ENCODE assay signal across 28 mouse cellular contexts in genomic region chr14:32027218-32027617, GRCm38 (mm10). TPM values are rescaled to one million over a fixed set of nuclear protein-coding genes. Genes with fewer than 3 reads are reported as not detected.
A peak's percentile ranks its signal among the peaks of the same experiment; 100 is the strongest.
DNase-seq lines count a peak whose midpoint lies in the region; ATAC-seq and TF ChIP-seq lines count a peak whose summit lies in the region.
"Had no signal": no experiment of that assay in that cellular context is flagged by ENCODE, and none has a peak within 500 bp of the region (broad histone marks: within the 10 kb centered on the region; RNA-seq: fewer than 3 reads in every experiment).

No protein-coding gene starts in this region.

- no peak overlapping the region for H3K4me2 ChIP-seq in embryonic facial prominence, embryonic 14.5 days (ENCODE audit: low read depth, low read length)
- peak overlapping the region; percentile 8 for H3K4me2 ChIP-seq in kidney, embryonic 16.5 days (replicated peaks; ENCODE audit: low read depth, low read length)
- H3K4me2 ChIP-seq: embryonic facial prominence, embryonic 15.5 days; forebrain, embryonic 12.5 days; forebrain, embryonic 15.5 days; heart, embryonic 12.5 days; heart, embryonic 15.5 days; hindbrain, embryonic 13.5 days had no signal

- 0 out of 2 replicates have a peak, but pooled peaks have one; percentile 30 for ATAC-seq in embryonic facial prominence, embryonic 14.5 days (ENCODE audit: low read depth)
- ATAC-seq in kidney, embryonic 16.5 days (ENCODE audit: low FRiP score, low TSS enrichment) = peak; percentile 63
- ATAC-seq: activated CD4-positive, CD25-positive, alpha-beta regulatory T cell, adult 4 months; forebrain, embryonic 15.5 days; hindbrain, embryonic 16.5 days; Patski had no signal

- H3K4me1 ChIP-seq in embryonic facial prominence, embryonic 14.5 days (ENCODE audit: control insufficient read depth, insufficient read depth, low read length) = peaks cover 6% of the 10 kb centered on the region; the same call in 1 of the 2 replicates
- peaks cover 40% of the 10 kb centered on the region for H3K4me1 ChIP-seq in embryonic facial prominence, embryonic 10.5 days
- H3K4me1 ChIP-seq in kidney, embryonic 16.5 days (ENCODE audit: insufficient read depth, low read length) = peaks cover 9% of the 10 kb centered on the region; the same call in 1 of the 2 replicates
- peaks cover 29% of the 10 kb centered on the region for H3K4me1 ChIP-seq in E14TG2a.4 (replicated peaks; ENCODE audit: low read depth, low read length)
- H3K4me1 ChIP-seq in forebrain, embryonic 10.5 days = peaks cover 31% of the 10 kb centered on the region

- no peak overlapping the region for H3K4me3 ChIP-seq in embryonic facial prominence, embryonic 14.5 days (ENCODE audit: low read depth, low read length)
- H3K4me3 ChIP-seq in embryonic facial prominence, embryonic 10.5 days = no peak overlapping the region
- H3K4me3 ChIP-seq in kidney, embryonic 16.5 days (ENCODE audit: low read length) = no peak overlapping the region
- H3K4me3 ChIP-seq in E14TG2a.4 (replicated peaks; ENCODE audit: low read length) = peak overlapping the region; percentile 58
- H3K4me3 ChIP-seq in forebrain, embryonic 10.5 days = no peak overlapping the region
- H3K4me3 ChIP-seq: embryonic facial prominence, embryonic 15.5 days; forebrain, embryonic 12.5 days; forebrain, embryonic 15.5 days; heart, embryonic 12.5 days; heart, embryonic 15.5 days; hindbrain, embryonic 10.5 days; hindbrain, embryonic 13.5 days had no signal

- no peak overlapping the region for H3K27ac ChIP-seq in embryonic facial prominence, embryonic 14.5 days (replicated peaks; ENCODE audit: low read depth, low read length)
- no peak overlapping the region for H3K27ac ChIP-seq in embryonic facial prominence, embryonic 10.5 days (replicated peaks)
- H3K27ac ChIP-seq in kidney, embryonic 16.5 days (ENCODE audit: low read length) = no peak overlapping the region
- H3K27ac ChIP-seq in forebrain, embryonic 10.5 days = no peak overlapping the region
- H3K27ac ChIP-seq: embryonic facial prominence, embryonic 15.5 days; forebrain, embryonic 12.5 days; heart, embryonic 15.5 days; hindbrain, embryonic 13.5 days had no signal

- no peak overlapping the region for H3K9ac ChIP-seq in embryonic facial prominence, embryonic 14.5 days (ENCODE audit: low read depth, low read length)
- H3K9ac ChIP-seq in kidney, embryonic 16.5 days (replicated peaks; ENCODE audit: low read length) = no peak overlapping the region
- H3K9ac ChIP-seq: embryonic facial prominence, embryonic 15.5 days; forebrain, embryonic 12.5 days; forebrain, embryonic 15.5 days; heart, embryonic 12.5 days; heart, embryonic 15.5 days; hindbrain, embryonic 13.5 days had no signal

- H3K27me3 ChIP-seq in embryonic facial prominence, embryonic 14.5 days (replicated peaks; ENCODE audit: control insufficient read depth, insufficient read depth, low read length) = no peaks in the 10 kb centered on the region; the same call in none of the 2 replicates
- H3K27me3 ChIP-seq in embryonic facial prominence, embryonic 10.5 days (replicated peaks; ENCODE audit: low read depth, poor library complexity, severe bottlenecking) = peaks cover 19% of the 10 kb centered on the region
- H3K27me3 ChIP-seq in kidney, embryonic 16.5 days (ENCODE audit: insufficient read depth, low read length) = 0 out of 2 replicates have a peak, but pooled peaks cover 4% of the 10 kb centered on the region
- peaks cover 12% of the 10 kb centered on the region for H3K27me3 ChIP-seq in E14TG2a.4 (ENCODE audit: insufficient read depth, low read length)
- H3K27me3 ChIP-seq in forebrain, embryonic 10.5 days (ENCODE audit: poor library complexity, severe bottlenecking) = peaks cover 33% of the 10 kb centered on the region
- H3K27me3 ChIP-seq: forebrain, embryonic 15.5 days; Patski had no signal

- no peaks in the 10 kb centered on the region for H3K36me3 ChIP-seq in embryonic facial prominence, embryonic 14.5 days (ENCODE audit: control insufficient read depth, insufficient read depth, low read length)
- no peaks in the 10 kb centered on the region for H3K36me3 ChIP-seq in embryonic facial prominence, embryonic 10.5 days (replicated peaks)
- H3K36me3 ChIP-seq in kidney, embryonic 16.5 days (ENCODE audit: insufficient read depth, low read length) = no peaks in the 10 kb centered on the region
- H3K36me3 ChIP-seq in E14TG2a.4 (ENCODE audit: insufficient read depth, low read length) = no peaks in the 10 kb centered on the region
- H3K36me3 ChIP-seq in forebrain, embryonic 10.5 days (replicated peaks) = no peaks in the 10 kb centered on the region
- H3K36me3 ChIP-seq: embryonic facial prominence, embryonic 15.5 days; forebrain, embryonic 12.5 days; forebrain, embryonic 15.5 days; G1E; heart, embryonic 12.5 days; heart, embryonic 15.5 days; hindbrain, embryonic 10.5 days; hindbrain, embryonic 13.5 days had no signal

- TF ChIP-seq CTCF in E14TG2a.4 (conservative IDR thresholded peaks at IDR 0.05; ENCODE audit: low read length) = no peak

- DNase-seq in embryonic facial prominence, embryonic 14.5 days (ENCODE audit: low spot score) = peak; percentile 30
- DNase-seq in embryonic facial prominence, embryonic 10.5 days (ENCODE audit: low spot score) = no peak
- DNase-seq in kidney, adult 11 months = no peak
- DNase-seq in forebrain, embryonic 10.5 days (ENCODE audit: extremely low spot score, low spot score) = no peak
- DNase-seq: adrenal gland, adult 8-10 months; adrenal gland, postnatal 25 days; cerebellum, adult 11-12 months; cerebellum, adult 8-10 months; cerebellum, postnatal 10 days; cerebellum, postnatal 36 days; embryo, embryonic 11 days; gastrocnemius, postnatal 25 days; heart, adult 18-20 months; heart, postnatal 10 days; heart, postnatal 36 days had no signal

- no peaks in the 10 kb centered on the region for H3K9me3 ChIP-seq in embryonic facial prominence, embryonic 14.5 days (ENCODE audit: control insufficient read depth, low read length)
- no peaks in the 10 kb centered on the region for H3K9me3 ChIP-seq in embryonic facial prominence, embryonic 10.5 days
- H3K9me3 ChIP-seq in kidney, embryonic 16.5 days (ENCODE audit: low read length) = no peaks in the 10 kb centered on the region
- H3K9me3 ChIP-seq in E14TG2a.4 (ENCODE audit: low read length) = peaks cover 11% of the 10 kb centered on the region
- H3K9me3 ChIP-seq in forebrain, embryonic 10.5 days = no peaks in the 10 kb centered on the region
- H3K9me3 ChIP-seq: embryonic facial prominence, embryonic 15.5 days; forebrain, embryonic 12.5 days; forebrain, embryonic 15.5 days; G1E; heart, embryonic 12.5 days; heart, embryonic 15.5 days; hindbrain, embryonic 10.5 days; hindbrain, embryonic 13.5 days had no signal

- 60% methylated on average over 7 of the region's 7 CpGs for WGBS in embryonic facial prominence, embryonic 14.5 days
- WGBS in embryonic facial prominence, embryonic 10.5 days = 64% methylated on average over 7 of the region's 7 CpGs
- WGBS in kidney, embryonic 16.5 days = 25% methylated on average over 7 of the region's 7 CpGs
- WGBS in forebrain, embryonic 10.5 days = 63% methylated on average over 7 of the region's 7 CpGs

RNA-seq across cellular contexts. Expression of gene Galnt15, which starts 1.6 kb away (rescaled TPM):
- polyA plus RNA-seq in embryonic facial prominence, embryonic 14.5 days (2014; fragmentation: Nextera tagmentation; extraction: Ambion mirVana) = 0.36 and 0.50 TPM in 2 replicates
- 0.04 and 0.15 TPM in 2 replicates for polyA plus RNA-seq in embryonic facial prominence, embryonic 10.5 days (2016; fragmentation: Nextera tagmentation; extraction: Ambion mirVana)
- polyA plus RNA-seq in kidney, embryonic 16.5 days (2015; fragmentation: Nextera tagmentation; extraction: Ambion mirVana) = 0.61 and 0.66 TPM in 2 replicates
- polyA plus RNA-seq in forebrain, embryonic 10.5 days (2016; fragmentation: Nextera tagmentation; extraction: Ambion mirVana) = 0.05 and 0.09 TPM in 2 replicates
- polyA plus RNA-seq: activated CD4-positive, CD25-positive, alpha-beta regulatory T cell, adult 4 months; G1E had no signal

RNA-seq across cellular contexts. Expression of gene Oxnad1, which starts 58.0 kb away (rescaled TPM):
- 14.2 and 14.8 TPM in 2 replicates for polyA plus RNA-seq in embryonic facial prominence, embryonic 14.5 days (2014; fragmentation: Nextera tagmentation; extraction: Ambion mirVana)
- polyA plus RNA-seq in embryonic facial prominence, embryonic 10.5 days (2016; fragmentation: Nextera tagmentation; extraction: Ambion mirVana) = 20.1 and 21.2 TPM in 2 replicates
- polyA plus RNA-seq in kidney, embryonic 16.5 days (2015; fragmentation: Nextera tagmentation; extraction: Ambion mirVana) = 35.2 and 36.9 TPM in 2 replicates
- polyA plus RNA-seq in forebrain, embryonic 10.5 days (2016; fragmentation: Nextera tagmentation; extraction: Ambion mirVana) = 22.5 and 23.2 TPM in 2 replicates

RNA-seq across cellular contexts. Expression of gene Dph3, which starts 58.3 kb away (rescaled TPM):
- 86.7 and 100 TPM in 2 replicates for polyA plus RNA-seq in embryonic facial prominence, embryonic 14.5 days (2014; fragmentation: Nextera tagmentation; extraction: Ambion mirVana)
- 98.8 and 102 TPM in 2 replicates for polyA plus RNA-seq in embryonic facial prominence, embryonic 10.5 days (2016; fragmentation: Nextera tagmentation; extraction: Ambion mirVana)
- 88.1 and 90.9 TPM in 2 replicates for polyA plus RNA-seq in kidney, embryonic 16.5 days (2015; fragmentation: Nextera tagmentation; extraction: Ambion mirVana)
- 110 and 114 TPM in 2 replicates for polyA plus RNA-seq in forebrain, embryonic 10.5 days (2016; fragmentation: Nextera tagmentation; extraction: Ambion mirVana)
